Mouse (Mus musculus) liver, adult 2 months (tissue): ENCODE measurements at regions not wholly inside any gene's neighbourhood (a gene's known extent, or its start where the extent isn't known, plus 50 kb on each side); places are given as distances from the start of the nearest gene placed in this dataset.

ENCODE experiments used
- DNase-seq: peaks from one replicate; pipeline ENCODE4 v3.0.0-alpha.2; 2011; ENCODE audit warnings: low read depth, low spot score; ENCODE audit errors: extremely low read depth
- H3K27ac ChIP-seq: fragments of 200-500 bp; replicated peaks from 2 replicates; pipeline ENCODE4 v1.5.1; 2012; ENCODE audit warnings: low read depth, mild to moderate bottlenecking, control low read depth, inconsistent platforms, low read length; ENCODE audit not compliant: insufficient read depth
- H3K27me3 ChIP-seq: fragments of 200-500 bp; 2 replicates; pipeline ENCODE4 v1.6.1; 2012; ENCODE audit warnings: mild to moderate bottlenecking, moderate library complexity, low read length, inconsistent platforms; ENCODE audit not compliant: control insufficient read depth, insufficient read depth
- H3K36me3 ChIP-seq: fragments of 200-500 bp; 2 replicates; pipeline ENCODE4 v1.6.1; 2012; ENCODE audit warnings: low read length, inconsistent platforms; ENCODE audit not compliant: control insufficient read depth, insufficient read depth
- H3K4me1 ChIP-seq: fragments of 200-500 bp; 2 replicates; pipeline ENCODE4 v1.6.1; 2011; ENCODE audit warnings: low read length; ENCODE audit not compliant: control insufficient read depth, insufficient read depth
- H3K4me3 ChIP-seq: fragments of 200-500 bp; 2 replicates; pipeline ENCODE4 v1.5.1; 2011; ENCODE audit warnings: low read depth, mild to moderate bottlenecking, control low read depth, low read length, moderate library complexity; ENCODE audit not compliant: insufficient read depth
- H3K79me2 ChIP-seq: fragments of 200-500 bp; 2 replicates; pipeline ENCODE4 v1.6.1; 2012; ENCODE audit warnings: inconsistent platforms, mild to moderate bottlenecking, low read length, moderate library complexity; ENCODE audit not compliant: control insufficient read depth, insufficient read depth
- H3K9ac ChIP-seq: fragments of 200-500 bp; 2 replicates; pipeline ENCODE4 v1.6.1; 2012; ENCODE audit warnings: low read depth, mild to moderate bottlenecking, control low read depth, inconsistent platforms, low read length
- CTCF ChIP-seq: fragments of 200-500 bp; IDR thresholded peaks from 2 replicates; pipeline ENCODE4 v1.5.1; 2011; ENCODE audit warnings: low read depth, low read length, control low read depth
- POLR2A ChIP-seq: fragments of 200-500 bp; IDR thresholded peaks from 2 replicates; pipeline ENCODE4 v1.6.1; 2011; ENCODE audit warnings: low read length, control low read depth; ENCODE audit not compliant: insufficient read depth; ENCODE audit errors: extremely low read depth
- WGBS: fragments of 180-500 bp; shearing (Covaris S2); methylation state at CpG from one replicate; pipeline ENCODE4 v1.1.7; 2018; 5-methylcytosine and 5-hydroxymethylcytosine counted together

GRCm38 (mm10) chr9:23062656-23063444 lies 160.0 kb upstream of the Bmper start:
- no peak for DNase-seq
- Histone ChIP-seq H3K9ac (no peak overlapping the region), H3K4me1 (no peaks in the 10 kb centered on the region), H3K4me3 (no peak overlapping the region), H3K27ac (no peak overlapping the region), H3K79me2 (no peaks in the 10 kb centered on the region), H3K27me3 (no peaks in the 10 kb centered on the region), H3K36me3 (no peaks in the 10 kb centered on the region)
- no peak for TF ChIP-seq POLR2A
- no peak for TF ChIP-seq CTCF
- 67% methylated on average over 7 of the region's 7 CpGs for WGBS

GRCm38 (mm10) chr9:23064001-23064400 lies 158.9 kb upstream of the Bmper start:
- no peaks in the 10 kb centered on the region for H3K4me1 ChIP-seq
- no peak for DNase-seq
- no peak for TF ChIP-seq POLR2A
- TF ChIP-seq CTCF: no peak
- no peaks in the 10 kb centered on the region for H3K79me2 ChIP-seq
- H3K36me3 ChIP-seq: no peaks in the 10 kb centered on the region
- no peaks in the 10 kb centered on the region for H3K27me3 ChIP-seq
- H3K27ac ChIP-seq: no peak overlapping the region
- WGBS: 92% methylated on average over 2 of the region's 2 CpGs
- no peak overlapping the region for H3K9ac ChIP-seq
- H3K4me3 ChIP-seq: no peak overlapping the region

DNA sequence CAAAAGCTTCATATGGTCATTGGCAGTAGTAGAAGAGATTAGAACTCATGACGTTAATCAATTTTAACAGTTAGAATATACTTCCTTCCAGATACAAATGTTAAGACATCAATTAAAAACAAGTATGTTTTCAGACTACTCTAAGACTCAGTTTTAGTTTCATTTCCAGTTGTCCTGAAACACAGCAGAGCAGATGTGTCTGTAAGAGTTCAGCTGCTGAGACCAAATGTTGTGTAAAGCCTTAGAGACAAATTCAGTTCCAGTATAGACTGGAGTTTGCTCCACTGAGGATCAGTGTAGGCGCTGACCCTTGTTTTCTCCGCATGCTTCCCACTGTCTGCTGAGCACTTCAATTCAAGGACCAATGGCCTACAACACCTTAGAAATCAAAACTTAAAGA lies 158.1 kb upstream of the Bmper start:
- Histone ChIP-seq H3K4me1 (no peaks in the 10 kb centered on the region), H3K27ac (no peak overlapping the region), H3K27me3 (no peaks in the 10 kb centered on the region), H3K79me2 (no peaks in the 10 kb centered on the region), H3K9ac (no peak overlapping the region), H3K36me3 (no peaks in the 10 kb centered on the region), H3K4me3 (no peak overlapping the region)
- no peak for TF ChIP-seq POLR2A
- TF ChIP-seq CTCF: no peak
- WGBS: 96% methylated on average over 3 of the region's 3 CpGs
- DNase-seq: no peak

GRCm38 (mm10) chr9:23068101-23068791 lies 154.6 kb upstream of the Bmper start:
- Histone ChIP-seq H3K4me1 (no peaks in the 10 kb centered on the region), H3K36me3 (no peaks in the 10 kb centered on the region), H3K27ac (no peak overlapping the region), H3K4me3 (no peak overlapping the region), H3K27me3 (no peaks in the 10 kb centered on the region), H3K79me2 (no peaks in the 10 kb centered on the region), H3K9ac (no peak overlapping the region)
- WGBS: 66% methylated on average over 6 of the region's 6 CpGs
- DNase-seq: no peak
- TF ChIP-seq CTCF (no peak), POLR2A (no peak)

DNA sequence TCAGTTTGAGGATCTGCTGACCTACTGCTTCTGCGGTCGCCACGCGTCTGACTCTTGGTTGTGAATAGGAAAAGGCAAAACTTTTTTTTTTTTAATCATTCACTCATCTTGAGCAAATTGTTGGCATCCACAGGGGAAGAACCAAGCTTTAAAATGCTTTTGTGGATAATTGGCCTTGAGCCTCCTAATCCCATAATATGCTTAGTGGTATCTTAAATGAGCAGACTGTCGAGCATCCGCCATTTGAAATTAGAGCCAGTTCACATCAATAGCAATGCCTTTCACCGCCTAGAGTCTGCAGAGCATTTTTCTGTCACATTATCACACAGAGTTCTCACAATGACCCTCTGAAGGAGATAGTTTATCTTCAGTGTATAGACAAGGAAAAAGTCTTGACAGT lies 153.7 kb upstream of the Bmper start:
- WGBS: 93% methylated on average over 7 of the region's 7 CpGs
- no peak for DNase-seq
- Histone ChIP-seq H3K9ac (no peak overlapping the region), H3K27ac (no peak overlapping the region), H3K27me3 (no peaks in the 10 kb centered on the region), H3K4me3 (no peak overlapping the region), H3K79me2 (no peaks in the 10 kb centered on the region), H3K4me1 (no peaks in the 10 kb centered on the region), H3K36me3 (no peaks in the 10 kb centered on the region)
- TF ChIP-seq CTCF: no peak
- TF ChIP-seq POLR2A: no peak

DNA sequence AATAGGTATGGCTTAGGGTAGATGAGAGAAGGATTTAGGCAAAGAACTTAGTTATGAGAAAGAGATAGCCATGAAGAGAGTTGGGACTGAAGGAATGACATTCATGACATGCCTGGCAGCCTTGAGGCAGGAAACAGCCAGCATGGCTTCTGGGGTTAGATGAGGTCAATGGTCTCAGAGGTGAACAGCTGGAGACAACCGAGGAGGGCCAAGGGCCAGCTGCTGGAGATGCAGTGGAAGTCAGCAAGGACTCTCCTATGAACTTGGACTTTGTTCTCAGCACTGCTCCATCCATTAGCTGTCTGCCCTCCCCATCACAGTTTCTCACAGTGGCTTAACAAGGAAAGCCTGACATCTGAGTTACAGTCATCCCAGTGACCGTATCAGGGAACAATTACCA lies 151.9 kb upstream of the Bmper start:
- TF ChIP-seq POLR2A (no peak), CTCF (no peak)
- Histone ChIP-seq H3K9ac (no peak overlapping the region), H3K4me1 (no peaks in the 10 kb centered on the region), H3K27me3 (no peaks in the 10 kb centered on the region), H3K27ac (no peak overlapping the region), H3K36me3 (no peaks in the 10 kb centered on the region), H3K4me3 (no peak overlapping the region), H3K79me2 (no peaks in the 10 kb centered on the region)
- 67% methylated on average over 2 of the region's 2 CpGs for WGBS
- DNase-seq: peak; percentile 9
